Mouse (Mus musculus) liver, postnatal 0 days (tissue): Measurements from ENCODE around the gene Aspscr1. TPM values are rescaled to one million over a fixed set of nuclear protein-coding genes. Genes with fewer than 3 reads are reported as not detected.
A peak's percentile ranks its signal among the peaks of the same experiment; 100 is the strongest.

Experiments
- ATAC-seq: fragments of 200-750 bp; cut with Nextera tagmentation; 2 replicates; pipeline ENCODE4 v1.8.0; 2017; ENCODE audit warnings: mild to moderate bottlenecking, moderate library complexity
- DNase-seq: peaks from one replicate; pipeline ENCODE4 v3.0.0-alpha.2; 2016
- H3K27ac ChIP-seq: fragments of 300-500 bp; sonication (generic); 2 replicates; pipeline ENCODE4 v1.5.1; 2014; ENCODE audit warnings: antibody characterized with exemption, moderate library complexity, mild to moderate bottlenecking, low read depth
- H3K27me3 ChIP-seq: fragments of 300-500 bp; sonication (generic); 2 replicates; pipeline ENCODE4 v1.6.1; 2014; ENCODE audit warnings: low read length, control low read depth, mixed read lengths; ENCODE audit not compliant: insufficient read depth
- H3K36me3 ChIP-seq: fragments of 300-500 bp; sonication (generic); replicated peaks from 2 replicates; pipeline ENCODE4 v1.6.1; 2014; ENCODE audit warnings: mild to moderate bottlenecking, control low read depth, low read length, moderate library complexity, mixed read lengths; ENCODE audit not compliant: insufficient read depth
- H3K4me1 ChIP-seq: fragments of 300-500 bp; sonication (generic); 2 replicates; pipeline ENCODE4 v1.6.1; 2014; ENCODE audit warnings: antibody characterized with exemption, mild to moderate bottlenecking, control low read depth; ENCODE audit not compliant: insufficient read depth
- H3K4me2 ChIP-seq: fragments of 300-500 bp; sonication (generic); 2 replicates; pipeline ENCODE4 v1.6.1; 2014; ENCODE audit warnings: low read depth, mild to moderate bottlenecking, low read length, moderate library complexity, mixed read lengths
- H3K4me3 ChIP-seq: fragments of 300-500 bp; sonication (generic); 2 replicates; pipeline ENCODE4 v1.5.1; 2014; ENCODE audit warnings: low read depth, low read length
- H3K9ac ChIP-seq: fragments of 300-500 bp; sonication (generic); replicated peaks from 2 replicates; pipeline ENCODE4 v1.6.1; 2014; ENCODE audit warnings: mild to moderate bottlenecking, moderate library complexity
- H3K9me3 ChIP-seq: fragments of 300-500 bp; sonication (generic); 2 replicates; pipeline ENCODE4 v1.6.1; 2016; ENCODE audit warnings: mild to moderate bottlenecking, control low read depth, low read length, mixed read lengths
- CTCF ChIP-seq: sonication (generic); IDR thresholded peaks from 2 replicates; pipeline ENCODE4 v1.5.1; 2016; ENCODE audit warnings: antibody characterized with exemption, low read depth
- EP300 ChIP-seq: IDR thresholded peaks from 2 replicates; pipeline ENCODE4 v1.6.1; 2016; ENCODE audit warnings: antibody characterized with exemption, low read depth, mild to moderate bottlenecking
- WGBS: fragments of 180-500 bp; shearing (Covaris S2); extraction: QIAGEN DNeasy Blood & Tissue Kit; methylation state at CpG from one replicate; pipeline ENCODE4 v1.1.7; 2014; ENCODE audit not compliant: insufficient replicate concordance; 5-methylcytosine and 5-hydroxymethylcytosine counted together
- polyA plus RNA-seq: library from polyadenylated mRNA; unstranded; fragments of >200 nt; fragmentation: Nextera tagmentation; extraction: Ambion mirVana; gene quantifications from 2 replicates; pipeline ENCODE4 v1.2.1, GENCODE M21; 2015

The Aspscr1 gene
- polyA plus RNA-seq, 1 experiment from 2014 or later = 56.8 TPM

DNA sequence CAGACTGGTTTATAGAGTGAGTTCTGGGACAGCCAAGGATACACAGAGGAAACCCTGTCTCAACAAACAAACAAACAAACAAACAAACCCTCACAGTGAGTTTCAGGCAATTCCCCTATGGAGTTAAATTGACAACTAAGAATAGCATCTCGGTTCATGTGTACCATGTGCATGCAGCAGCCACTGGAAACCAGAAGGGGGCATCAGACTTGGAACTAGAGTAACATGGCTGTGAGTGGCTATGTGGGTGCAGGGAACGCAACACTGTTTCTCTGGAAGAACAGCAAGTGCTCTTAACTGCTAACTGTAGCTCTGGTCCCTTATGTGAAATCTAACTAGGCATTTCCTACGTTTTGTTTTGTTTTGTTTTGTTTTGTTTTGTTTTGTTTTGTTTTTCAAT is 20.9 kb upstream of the Aspscr1 start:
- Histone ChIP-seq H3K27me3 (0 out of 2 replicates have a peak, but pooled peaks cover under 1% of the 10 kb centered on the region), H3K4me1 (peaks cover 11% of the 10 kb centered on the region; the same call in 1 of the 2 replicates), H3K4me3 (no peak overlapping the region), H3K27ac (no peak overlapping the region), H3K4me2 (no peak overlapping the region), H3K36me3 (no peaks in the 10 kb centered on the region), H3K9me3 (no peaks in the 10 kb centered on the region), H3K9ac (no peak overlapping the region)
- no peak for ATAC-seq
- TF ChIP-seq CTCF = peak; percentile 56
- no peak for TF ChIP-seq EP300
- DNase-seq = no peak
- 67% methylated on average over 3 of the region's 3 CpGs for WGBS

DNA sequence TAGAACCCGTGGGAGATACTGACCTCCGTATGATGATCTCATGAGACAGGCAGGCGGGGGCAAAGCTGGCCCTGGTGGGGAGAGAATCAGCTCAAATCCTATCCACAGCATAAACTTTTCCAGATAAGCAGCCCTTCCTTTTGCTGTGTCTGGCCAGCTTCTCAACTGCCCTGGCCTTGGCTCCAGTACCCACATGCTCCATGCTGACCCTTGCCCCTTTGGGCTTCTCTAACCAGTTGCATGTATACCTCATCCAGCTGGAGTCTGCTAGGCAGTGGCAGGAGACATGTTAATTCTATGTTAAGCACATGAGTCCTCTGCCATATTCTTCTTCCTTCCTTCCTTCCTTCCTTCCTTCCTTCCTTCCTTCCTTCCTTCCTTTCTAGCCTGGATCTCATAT is 18.0 kb upstream of the Aspscr1 start:
- peaks cover 28% of the 10 kb centered on the region for H3K27me3 ChIP-seq
- peaks cover 8% of the 10 kb centered on the region; the same call in 1 of the 2 replicates for H3K4me1 ChIP-seq
- DNase-seq = no peak
- ATAC-seq = no peak
- WGBS = 68% methylated on average over 3 of the region's 3 CpGs
- H3K9me3 ChIP-seq = no peaks in the 10 kb centered on the region
- no peak overlapping the region for H3K4me3 ChIP-seq
- H3K36me3 ChIP-seq = no peaks in the 10 kb centered on the region
- no peak overlapping the region for H3K9ac ChIP-seq
- H3K4me2 ChIP-seq = no peak overlapping the region
- no peak overlapping the region for H3K27ac ChIP-seq
- TF ChIP-seq CTCF (no peak), EP300 (no peak)

DNA sequence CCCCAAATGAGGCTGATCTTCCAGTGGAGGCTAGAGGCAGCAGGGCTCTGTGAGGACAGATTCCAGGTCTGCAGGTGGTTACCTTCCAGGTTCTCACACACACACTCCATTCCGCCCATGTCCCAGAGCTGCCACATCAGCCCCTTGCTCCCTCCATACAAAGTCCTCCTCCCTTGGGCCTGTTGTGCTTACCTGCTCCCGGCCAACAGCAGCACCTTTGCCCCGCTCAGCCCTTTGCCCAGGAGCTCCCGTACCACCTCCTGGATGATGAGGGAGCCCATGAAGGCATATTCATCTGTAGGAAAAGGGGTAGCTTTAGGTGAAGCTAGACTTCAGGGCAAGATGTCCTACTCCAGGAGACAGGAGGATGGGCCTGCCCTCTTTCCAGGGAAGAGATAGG is 15.5 kb upstream of the Aspscr1 start:
- ATAC-seq (no peak), DNase-seq (no peak)
- Histone ChIP-seq H3K9ac (no peak overlapping the region), H3K4me1 (peaks cover 18% of the 10 kb centered on the region), H3K27me3 (peaks cover 54% of the 10 kb centered on the region), H3K27ac (no peak overlapping the region), H3K9me3 (no peaks in the 10 kb centered on the region), H3K36me3 (no peaks in the 10 kb centered on the region), H3K4me3 (no peak overlapping the region), H3K4me2 (no peak overlapping the region)
- 77% methylated on average over 4 of the region's 4 CpGs for WGBS
- TF ChIP-seq EP300 (no peak), CTCF (no peak)

DNA sequence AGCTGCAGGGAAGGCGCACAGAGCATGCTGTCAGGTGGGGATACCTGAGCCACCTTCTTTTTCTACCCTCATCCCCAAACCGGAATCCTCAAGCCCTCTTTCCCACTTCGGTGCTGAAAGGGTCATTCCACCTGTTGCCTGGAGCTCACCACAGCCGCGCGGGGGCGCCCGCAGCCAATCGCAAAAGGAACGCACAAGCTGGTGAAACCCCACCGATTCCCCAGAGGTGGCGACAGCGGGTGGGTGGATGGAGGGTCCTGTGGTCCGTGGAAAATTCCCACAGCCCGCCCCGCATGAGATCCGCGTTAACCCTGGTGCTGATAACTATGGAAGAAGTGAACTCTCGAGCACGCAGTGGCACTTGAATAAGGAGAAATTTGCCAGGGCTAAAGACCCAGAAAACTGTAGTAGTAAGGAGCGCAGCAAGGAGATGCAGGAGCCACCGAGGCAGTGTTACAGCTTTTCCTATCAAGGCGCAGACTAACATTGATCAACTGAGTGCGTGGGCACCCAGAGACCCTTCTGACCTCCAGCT is 13.8 kb upstream of the Aspscr1 start:
- H3K4me2 ChIP-seq = no peak overlapping the region
- ATAC-seq = 0 out of 2 replicates have a peak, but pooled peaks have one; percentile 30
- 2% methylated on average over 24 of the region's 24 CpGs for WGBS

DNA sequence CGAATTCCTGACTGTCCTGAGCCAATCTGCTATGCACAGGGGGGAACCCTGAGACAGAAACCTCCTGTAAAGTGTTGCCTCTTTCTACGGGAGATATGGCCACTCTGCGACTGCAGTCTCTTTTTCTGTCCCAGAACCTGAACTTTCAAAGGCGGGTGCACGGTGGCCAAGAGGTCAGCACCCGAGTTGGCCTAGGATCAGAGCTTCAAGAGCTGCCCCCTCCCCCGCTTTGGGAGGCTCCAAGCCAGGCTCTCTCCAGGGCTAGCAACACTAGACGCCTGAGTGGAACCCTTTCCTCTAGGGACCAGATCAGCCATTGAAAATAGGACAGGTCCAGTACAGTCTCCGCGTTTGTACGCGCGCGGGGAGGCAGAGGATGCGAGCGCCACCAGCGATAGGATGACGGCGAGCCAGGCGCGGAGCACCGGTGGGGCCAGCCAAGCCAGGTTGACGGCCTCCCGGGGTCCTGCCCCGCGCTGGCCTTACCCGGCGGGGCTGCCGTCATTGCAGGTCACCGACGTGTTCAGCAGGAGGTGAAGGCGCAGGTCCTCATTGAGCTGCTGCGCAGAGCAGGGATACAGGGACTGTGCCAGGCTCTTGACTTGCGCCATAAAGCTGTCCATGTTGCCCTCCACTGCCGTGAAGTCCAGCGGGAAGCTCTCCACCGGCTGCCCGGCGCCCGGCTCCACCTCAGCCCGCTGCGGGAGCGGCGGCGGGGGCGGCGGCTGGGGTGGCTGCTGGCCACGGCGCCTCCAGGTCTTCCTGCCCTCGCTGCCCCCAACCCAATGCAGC is 13.1 kb upstream of the Aspscr1 start:
- Histone ChIP-seq H3K4me2 (peak overlapping the region; percentile 72), H3K36me3 (no peaks in the 10 kb centered on the region), H3K4me1 (peaks cover 15% of the 10 kb centered on the region), H3K9ac (no peak overlapping the region), H3K9me3 (no peaks in the 10 kb centered on the region), H3K27me3 (peaks cover 70% of the 10 kb centered on the region), H3K4me3 (peak overlapping the region; percentile 45), H3K27ac (no peak overlapping the region)
- WGBS = 5% methylated on average over 44 of the region's 50 CpGs
- ATAC-seq = peak; percentile 26; the same call in 1 of the 2 replicates
- TF ChIP-seq CTCF (no peak), EP300 (no peak)
- no peak for DNase-seq

More for the DNA sequence above, 13.8 kb upstream of the Aspscr1 start:
- Histone ChIP-seq H3K27me3 (peaks cover 70% of the 10 kb centered on the region), H3K9me3 (no peaks in the 10 kb centered on the region), H3K4me1 (peaks cover 18% of the 10 kb centered on the region), H3K27ac (no peak overlapping the region), H3K9ac (no peak overlapping the region), H3K4me3 (no peak overlapping the region), H3K36me3 (no peaks in the 10 kb centered on the region)
- peak; percentile 86 for DNase-seq
- peak; percentile 91 for TF ChIP-seq CTCF
- TF ChIP-seq EP300 = no peak

DNA sequence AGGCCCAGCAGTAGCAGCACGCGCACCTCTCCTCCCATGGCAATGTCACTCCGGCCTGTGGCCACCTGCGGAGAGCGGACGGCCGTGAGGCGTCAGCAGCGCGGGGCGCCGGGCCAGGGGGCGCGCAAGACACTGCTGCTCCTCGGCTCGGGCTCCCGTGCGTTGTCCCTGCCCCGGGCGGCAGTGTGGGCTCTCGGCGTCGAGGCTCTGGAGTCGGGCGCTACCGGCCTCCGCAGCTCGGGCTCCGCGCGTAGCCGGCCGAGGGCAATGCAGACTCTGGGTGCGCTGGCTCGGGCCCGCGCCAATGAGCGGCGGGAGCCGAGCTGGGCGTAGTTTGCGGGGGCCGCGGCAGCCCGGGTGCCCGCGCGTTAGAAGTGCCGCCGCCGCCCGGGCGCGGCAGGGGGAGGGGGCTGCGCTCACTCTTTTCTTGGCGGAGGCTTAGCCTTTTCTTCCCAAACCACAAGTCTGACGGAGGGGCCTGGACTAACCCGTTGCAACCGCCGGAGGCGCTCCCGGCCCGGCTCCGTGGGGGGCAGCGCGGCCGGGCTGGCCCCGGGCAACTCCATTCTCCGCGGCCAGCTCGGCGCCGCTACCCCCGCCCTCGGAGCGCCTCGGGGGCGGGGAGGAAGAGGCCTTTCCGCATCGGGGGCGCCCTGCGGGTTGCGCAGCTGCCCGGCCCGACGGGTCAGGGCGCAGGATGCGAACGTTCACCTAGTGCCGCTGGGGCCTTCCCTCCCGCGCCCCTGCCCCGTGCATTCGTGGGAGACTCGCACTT is 12.3 kb upstream of the Aspscr1 start:
- DNase-seq = peak; percentile 42
- WGBS = under 1% methylated on average over 62 of the region's 95 CpGs
- peak overlapping the region; percentile 30; the same call in 1 of the 2 replicates for H3K9ac ChIP-seq
- H3K36me3 ChIP-seq = no peaks in the 10 kb centered on the region
- no peak; the same call in 1 of the 2 replicates for TF ChIP-seq CTCF
- TF ChIP-seq EP300 = no peak
- H3K4me1 ChIP-seq = peaks cover 14% of the 10 kb centered on the region
- H3K27me3 ChIP-seq = peaks cover 74% of the 10 kb centered on the region
- no peak overlapping the region for H3K27ac ChIP-seq
- no peaks in the 10 kb centered on the region for H3K9me3 ChIP-seq
- peak; percentile 52 for ATAC-seq
- peak overlapping the region; percentile 72 for H3K4me2 ChIP-seq
- peak overlapping the region; percentile 45 for H3K4me3 ChIP-seq
